Mouse (Mus musculus) layer of hippocampus, adult 18-20 months (tissue): ENCODE measurements around the gene Zcchc14. TPM values are rescaled to one million over a fixed set of nuclear protein-coding genes. Genes with fewer than 3 reads are reported as not detected.

Source experiments
- DNase-seq, 2 experiments: peaks; one replicate each; pipeline ENCODE4 v3.0.0; 2022; ENCODE audit warnings: low spot score in 2 of 2
- total RNA-seq, 2 experiments: library from RNA; stranded (reverse); gene quantifications; 2 replicates each; pipeline ENCODE4 v1.2.3; 2021

Zcchc14 gene
- total RNA-seq, 2 experiments from 2014 or later, result 88.8 to 90.1 TPM

DNA sequence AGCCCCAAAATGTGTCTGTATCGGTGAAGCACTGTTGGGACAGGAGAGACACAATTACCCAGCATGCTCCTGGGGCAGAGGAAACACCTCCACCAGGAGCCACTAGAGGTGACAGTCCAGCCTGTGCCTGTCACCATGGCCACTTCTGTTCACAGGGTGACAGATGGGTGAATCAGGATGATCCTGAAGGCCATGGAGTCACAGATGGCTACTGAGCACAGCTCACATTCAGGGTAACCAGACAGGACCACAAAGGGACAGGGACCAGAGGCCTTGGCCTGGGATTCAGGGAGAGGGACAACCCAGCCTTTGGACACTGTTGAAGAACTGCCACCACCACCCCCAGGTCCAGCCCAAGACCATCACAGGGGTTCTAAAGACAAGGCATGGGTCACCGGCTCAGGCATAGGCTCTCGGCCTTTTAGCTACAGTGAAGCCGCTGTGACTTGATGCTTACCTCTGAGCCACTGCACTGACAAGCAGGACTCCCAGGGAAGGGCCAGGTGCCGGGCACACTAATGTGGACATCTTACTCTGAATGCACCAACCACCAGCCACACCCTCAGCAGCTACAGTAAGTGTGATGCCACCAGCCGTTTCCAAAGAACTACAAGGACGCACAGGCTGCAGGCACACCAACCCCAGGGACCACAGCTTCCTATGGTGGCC lies 92.1 kb downstream of the Zcchc14 start:
- no peak for DNase-seq

DNA sequence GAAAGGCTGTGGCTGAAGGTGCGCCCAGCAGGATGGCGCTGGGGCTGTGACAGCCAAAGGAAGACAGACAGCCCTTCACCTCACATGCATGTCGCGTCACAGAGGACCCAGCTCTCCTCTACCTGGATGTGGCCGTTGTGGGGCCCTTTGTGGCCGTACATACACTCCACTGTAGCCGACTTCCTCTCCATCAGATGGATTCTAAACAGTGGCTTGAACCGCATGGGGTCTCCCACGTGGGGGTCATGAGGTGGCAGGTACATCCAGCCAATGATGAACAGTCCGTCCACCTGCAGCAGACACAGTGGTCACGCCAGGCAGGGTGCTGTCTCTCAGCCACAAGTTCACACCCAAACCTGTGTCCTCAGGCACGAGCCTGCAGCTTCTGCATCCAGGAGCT lies 92.9 kb downstream of the Zcchc14 start:
- no peak for DNase-seq

DNA sequence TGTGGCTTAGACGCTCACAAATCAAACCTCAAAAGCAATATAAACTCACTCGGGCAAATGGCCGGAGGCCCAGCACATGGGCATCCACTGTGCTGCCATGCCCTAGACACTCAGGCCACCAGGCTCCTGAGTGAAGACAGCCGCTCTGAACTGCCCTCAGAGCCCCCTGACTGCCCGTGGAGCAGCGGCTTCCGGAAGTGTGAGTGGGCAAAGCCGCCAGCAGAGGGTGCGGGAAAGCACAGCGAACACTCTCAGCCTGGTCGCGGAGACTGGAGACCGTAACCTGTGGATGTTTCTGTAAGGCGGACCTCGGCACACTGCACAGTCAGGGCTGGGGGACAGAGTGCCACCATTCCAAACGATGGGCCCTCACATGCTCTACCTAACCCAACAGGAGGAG lies 94.2 kb downstream of the Zcchc14 start:
- DNase-seq, result no peak

DNA sequence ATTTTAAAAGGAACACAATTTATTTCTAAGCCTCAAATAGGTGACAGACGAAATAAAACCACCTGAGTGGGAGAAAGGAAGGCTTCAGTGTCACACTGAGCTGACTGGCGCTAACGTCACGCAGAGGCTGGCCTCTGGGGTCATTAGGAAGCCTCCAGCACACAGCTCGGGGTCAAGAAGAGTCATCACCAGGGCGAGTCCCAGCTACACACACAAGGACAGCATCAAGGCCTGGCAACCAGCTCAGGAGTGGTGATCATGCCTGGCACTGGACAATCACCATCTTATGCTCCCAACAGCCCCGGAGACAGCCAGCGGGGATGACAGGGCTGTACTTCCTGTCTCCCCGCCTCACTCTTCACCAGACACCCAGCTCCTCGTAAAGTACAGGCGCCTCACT lies 95.0 kb downstream of the Zcchc14 start:
- DNase-seq, result no peak

DNA sequence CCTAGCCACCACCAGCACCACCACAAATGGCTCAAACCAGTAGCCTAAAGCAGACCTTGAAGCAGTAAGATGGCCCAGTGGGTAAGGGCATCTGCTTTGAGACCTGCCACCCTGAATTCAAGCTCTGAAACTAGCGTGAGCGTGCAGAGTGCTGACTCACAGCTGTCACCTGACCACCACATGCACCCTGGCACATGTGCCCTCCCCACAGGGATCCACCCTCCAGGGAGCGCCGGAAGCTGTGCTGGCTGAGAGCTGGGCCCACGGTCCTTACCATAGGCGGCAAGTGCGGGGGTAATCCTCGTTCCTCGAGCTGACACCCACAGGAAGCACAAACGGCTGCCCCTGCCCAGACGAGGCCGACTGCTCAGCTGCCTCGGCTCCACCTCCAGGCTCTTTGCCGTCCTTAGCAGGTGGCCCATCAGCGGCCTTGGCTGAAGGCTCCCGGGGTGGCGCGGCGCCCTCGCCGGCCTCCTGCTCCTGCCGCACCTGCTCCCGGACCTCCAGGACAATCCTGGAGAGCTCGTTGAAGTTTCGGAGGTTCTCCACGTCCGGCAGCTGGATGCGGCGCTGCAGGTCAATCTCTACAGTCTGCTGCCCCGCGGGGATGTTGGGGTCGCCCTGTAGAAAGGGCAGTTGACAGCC lies 98.7 kb downstream of the Zcchc14 start:
- no peak for DNase-seq

DNA sequence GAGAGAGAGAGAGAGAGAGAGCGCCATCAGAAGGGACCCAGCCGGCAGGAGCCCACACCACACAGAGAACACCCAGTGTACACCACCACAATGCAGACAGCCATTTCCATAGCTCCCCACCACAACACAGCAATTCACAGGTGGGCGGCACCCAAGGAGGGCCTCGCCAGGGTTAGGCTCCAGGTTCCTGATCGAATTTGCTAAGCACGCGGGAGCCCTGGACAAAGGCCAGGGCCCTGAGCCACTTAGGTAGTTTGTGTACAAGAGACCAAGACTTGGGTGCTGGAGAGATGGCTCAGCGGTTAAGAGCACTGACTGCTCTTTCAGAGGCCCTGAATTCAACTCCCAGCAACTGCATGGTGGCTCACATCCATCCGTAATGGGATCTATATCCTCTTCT lies 100.2 kb downstream of the Zcchc14 start:
- DNase-seq, result no peak

DNA sequence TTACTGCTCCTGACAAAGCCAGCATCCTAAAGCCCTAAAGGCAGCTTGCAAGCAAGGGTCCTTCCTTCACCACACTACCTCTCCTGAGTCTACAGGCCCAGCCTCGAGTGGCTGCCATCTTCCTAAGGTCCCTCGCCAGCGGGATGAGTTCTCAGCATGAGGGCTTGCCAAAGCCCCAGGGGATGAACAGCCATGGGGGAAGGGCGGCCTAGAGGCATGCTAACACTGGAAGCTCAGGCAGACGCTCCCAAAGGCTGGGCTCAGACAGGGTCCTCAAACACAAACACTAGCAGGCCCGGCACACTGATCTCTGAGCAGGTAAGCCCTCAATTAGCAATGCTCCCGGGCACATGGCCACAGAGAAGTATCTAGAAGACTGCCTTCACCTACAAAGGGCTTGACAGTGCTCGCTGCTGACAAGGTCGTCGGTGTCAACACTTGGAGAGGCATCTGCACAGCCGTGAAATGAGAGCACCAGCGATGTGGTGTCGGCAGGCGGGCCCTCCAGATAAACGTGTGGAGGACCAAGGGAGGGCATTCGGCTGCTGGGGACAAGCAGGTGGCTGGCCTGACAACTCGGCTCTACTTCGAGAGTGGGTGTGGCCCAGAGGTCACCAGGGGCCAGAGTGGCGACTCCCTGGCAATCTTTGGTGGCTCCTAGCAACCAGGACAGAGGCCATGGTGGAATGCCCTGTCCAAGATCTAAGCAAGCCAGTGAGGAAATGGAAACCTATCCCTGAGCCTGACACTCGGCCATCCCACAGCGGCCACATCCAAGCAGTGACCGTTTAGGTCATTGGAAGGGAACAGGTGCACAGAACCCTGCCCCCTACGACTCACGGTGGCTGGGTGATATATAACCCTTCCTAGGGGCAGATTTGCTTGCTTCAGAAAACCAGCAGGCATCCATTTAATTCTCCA lies 101.4 kb downstream of the Zcchc14 start:
- no peak for DNase-seq

DNA sequence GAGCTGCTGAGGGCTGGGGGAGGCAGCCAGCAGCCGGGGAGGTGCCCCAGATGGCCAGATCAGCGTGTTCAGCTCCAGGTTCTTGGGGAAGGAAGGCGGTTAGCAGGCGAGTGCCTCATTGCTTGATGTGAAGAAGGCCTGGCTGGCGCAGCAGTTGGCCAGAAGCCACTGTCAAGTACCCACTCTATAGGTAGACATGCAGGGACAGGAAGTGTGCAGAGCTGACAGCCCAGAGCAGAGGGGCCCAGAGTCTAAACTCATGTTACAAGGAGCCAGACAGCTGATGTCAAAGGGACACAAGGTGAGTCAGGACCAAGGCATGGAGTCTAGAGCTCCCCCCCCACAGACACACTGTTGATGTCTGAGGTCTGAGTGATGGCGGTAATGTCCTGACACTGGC lies 102.6 kb downstream of the Zcchc14 start:
- DNase-seq, result no peak

Other genes with a start within 250 kb of the Zcchc14 start
- gene 1700018B08Rik, start 108.6 kb downstream of the Zcchc14 start, total RNA-seq, result not detected
- 100 to 1,000 TPM; 114 to 119 TPM for gene Fbxo31, start 74.1 kb downstream of the Zcchc14 start, total RNA-seq
- 100 to 1,000 TPM; 166 to 181 TPM for gene Map1lc3b, start 62.5 kb downstream of the Zcchc14 start, total RNA-seq
- 100 to 1,000 TPM; 344 to 371 TPM for gene Jph3, start 76.7 kb upstream of the Zcchc14 start, total RNA-seq
- gene Klhdc4, start 176.7 kb upstream of the Zcchc14 start, total RNA-seq, result 10 to 100 TPM; 27.0 to 27.9 TPM